Mouse (Mus musculus) 3134 (cell line): ENCODE data around the gene Spint1.

ENCODE experiments used
- DNase-seq: peaks from one replicate; pipeline ENCODE4 v3.0.0-alpha.2; 2011; ENCODE audit warnings: low spot score; ENCODE audit not compliant: insufficient read length; ENCODE audit errors: extremely low read depth

Gene Spint1

GRCm38 (mm10) chr2:119292281-119292680 lies 55.1 kb downstream of the Spint1 start:
- no peak for DNase-seq

GRCm38 (mm10) chr2:119292852-119293251 lies 55.7 kb downstream of the Spint1 start:
- no peak for DNase-seq

GRCm38 (mm10) chr2:119293311-119293710 lies 56.1 kb downstream of the Spint1 start:
- DNase-seq, result no peak

GRCm38 (mm10) chr2:119293776-119294390 lies 56.7 kb downstream of the Spint1 start:
- no peak for DNase-seq

GRCm38 (mm10) chr2:119294411-119294810 lies 57.2 kb downstream of the Spint1 start:
- DNase-seq, result no peak

- DNase-seq, result no peak
Observed at GRCm38 (mm10) chr2:119296756-119297155, 59.6 kb downstream of the Spint1 start.

- DNase-seq, result no peak
Observed at GRCm38 (mm10) chr2:119297506-119297905, 60.3 kb downstream of the Spint1 start.

- DNase-seq, result peak; percentile 45
Observed at GRCm38 (mm10) chr2:119298330-119298729, 61.2 kb downstream of the Spint1 start.

GRCm38 (mm10) chr2:119298839-119299238 lies 61.7 kb downstream of the Spint1 start:
- no peak for DNase-seq
